Mouse (Mus musculus) adipocyte (in vitro differentiated cells): ENCODE measurements around the gene Olfr688.

ENCODE experiments used
- DNase-seq: peaks from one replicate; pipeline ENCODE4 v3.0.0-alpha.2; 2016; ENCODE audit warnings: low spot score

Olfr688 gene

GRCm38 (mm10) chr7:105287795-105288194, at the start of gene Olfr688:
TSS of gene Olfr688 (plus strand) at chr7:105288095.
- DNase-seq = no peak

- no peak for DNase-seq
These were observed 40.2 kb upstream of the Olfr688 start for GRCm38 (mm10) chr7:105247671-105248070.

GRCm38 (mm10) chr7:105248197-105248596, 39.7 kb upstream of the Olfr688 start:
- no peak for DNase-seq

- DNase-seq = no peak
These were observed 31.2 kb upstream of the Olfr688 start for GRCm38 (mm10) chr7:105256656-105257055.

GRCm38 (mm10) chr7:105272426-105272825, 15.5 kb upstream of the Olfr688 start:
- no peak for DNase-seq

GRCm38 (mm10) chr7:105290051-105290450, 2.2 kb downstream of the Olfr688 start:
- DNase-seq = no peak

GRCm38 (mm10) chr7:105310865-105311264, 23.0 kb downstream of the Olfr688 start, which contains the start of gene Olfr689:
TSS of gene Olfr689 (plus strand) at chr7:105311165.
- DNase-seq = no peak

GRCm38 (mm10) chr7:105325302-105325701, 37.4 kb downstream of the Olfr688 start:
- DNase-seq = no peak

GRCm38 (mm10) chr7:105334004-105334403, 46.1 kb downstream of the Olfr688 start, which contains the start of gene Olfr690:
TSS of gene Olfr690 (minus strand) at chr7:105334104.
- DNase-seq = no peak
